ENCODE assay signal across 8 mouse cellular contexts in the genomic region with DNA sequence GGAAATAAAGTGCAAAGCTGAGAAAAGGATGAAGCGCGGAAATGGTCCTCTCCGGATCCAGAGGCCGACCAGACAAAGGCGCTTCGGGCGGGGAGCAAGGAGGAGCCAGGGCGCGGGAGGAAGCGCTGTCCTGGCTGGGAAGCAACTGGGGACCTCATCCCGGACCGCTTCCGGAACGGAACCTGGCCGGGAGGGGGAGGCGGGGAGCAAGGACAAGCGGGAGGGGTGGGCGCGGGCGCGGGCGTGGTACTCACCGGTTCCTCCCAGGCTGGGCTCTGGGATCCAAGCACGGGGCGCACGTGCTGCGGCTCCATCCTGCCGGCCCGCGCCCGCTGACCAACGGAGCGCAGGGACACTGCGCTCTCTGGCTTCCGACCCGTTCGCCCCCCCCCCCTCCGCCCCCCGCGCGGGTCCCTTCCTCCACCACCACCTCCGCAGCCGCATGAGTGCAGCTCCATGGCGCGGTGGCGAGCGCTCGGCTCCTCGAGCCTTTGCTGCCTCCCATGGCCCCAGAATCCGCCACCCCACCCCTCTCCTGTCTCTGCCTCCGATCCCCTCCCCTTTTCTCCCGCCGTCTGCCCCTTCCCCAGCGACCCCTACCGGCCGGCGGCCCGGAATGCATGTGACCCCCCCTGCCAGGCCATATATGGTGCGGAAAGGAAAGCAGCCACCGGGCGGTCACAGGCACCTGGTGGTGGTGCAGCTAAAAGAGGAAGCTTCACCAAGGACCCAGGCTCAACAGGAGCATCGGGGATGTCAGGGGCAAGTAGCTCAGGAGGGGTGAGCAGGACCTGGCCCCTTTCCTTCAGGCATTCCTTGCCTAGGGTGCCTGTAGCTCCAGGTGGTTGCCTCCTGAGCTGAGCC. TPM values are rescaled to one million over a fixed set of nuclear protein-coding genes. Genes with fewer than 3 reads are reported as not detected.
DNase-seq lines count a peak whose midpoint lies in the region; ATAC-seq and TF ChIP-seq lines count a peak whose summit lies in the region.
"Not testable (repeated sequence)": the region's sequence is repeated elsewhere in the genome, so short reads cannot be mapped to it uniquely, and the experiment has no call there.

A gene (minus strand): TSS at position 332 of the 864 bp plus-strand sequence.

- peak within 1 kb of the TSS; percentile 53 for H3K9ac ChIP-seq in embryonic facial prominence, embryonic 12.5 days
- H3K9ac ChIP-seq in heart, adult 2 months (ENCODE audit: low read depth, low read length) = peak within 1 kb of the TSS; percentile 65
- 0 out of 2 replicates have a peak within 1 kb of the TSS, but pooled peaks have one; percentile 41 for H3K9ac ChIP-seq in intestine, embryonic 14.5 days (ENCODE audit: low read length)

- TF ChIP-seq POLR2A in heart, adult 2 months (IDR thresholded peaks at IDR 0.05; ENCODE audit: insufficient read depth, low read depth, low read length) = not testable (repeated sequence)

- H3K4me3 ChIP-seq in embryonic facial prominence, embryonic 12.5 days = peak within 1 kb of the TSS; percentile 47
- H3K4me3 ChIP-seq in heart, adult 2 months = peak within 1 kb of the TSS; percentile 37; the same call in 1 of the 2 replicates
- peak within 1 kb of the TSS; percentile 34 for H3K4me3 ChIP-seq in intestine, embryonic 14.5 days (ENCODE audit: low read depth, low read length)

- under 1% methylated on average over 31 of the region's 62 CpGs for WGBS in embryonic facial prominence, embryonic 12.5 days
- WGBS in heart, adult 2 months = 2% methylated on average over 36 of the region's 62 CpGs
- 0% methylated on average over 7 of the region's 62 CpGs for WGBS in intestine, embryonic 14.5 days

- not testable (repeated sequence) for ATAC-seq in embryonic facial prominence, embryonic 12.5 days (ENCODE audit: insufficient number of reproducible peaks, insufficient read depth, low FRiP score, low TSS enrichment); intestine, embryonic 14.5 days (replicated peaks; ENCODE audit: low FRiP score, low TSS enrichment, low read depth)

- not testable (repeated sequence) for H3K79me2 ChIP-seq in heart, adult 2 months (replicated peaks; ENCODE audit: control insufficient read depth, insufficient read depth, low read length)

- TF ChIP-seq CTCF in heart, adult 2 months (IDR thresholded peaks at IDR 0.05) = not testable (repeated sequence)

- not testable (repeated sequence) for H3K36me3 ChIP-seq in embryonic facial prominence, embryonic 12.5 days; heart, adult 2 months (ENCODE audit: control insufficient read depth, insufficient read depth, low read length); intestine, embryonic 14.5 days (ENCODE audit: control insufficient read depth, insufficient read depth, low read length)

- peak within 1 kb of the TSS; percentile 54; the same call in 1 of the 2 replicates for H3K27ac ChIP-seq in embryonic facial prominence, embryonic 12.5 days
- peak within 1 kb of the TSS; percentile 19 for H3K27ac ChIP-seq in heart, adult 2 months
- not testable (repeated sequence) for H3K27ac ChIP-seq in intestine, embryonic 14.5 days (ENCODE audit: low read depth)

- DNase-seq in ZHBTc4 (ENCODE audit: low read depth, low spot score) = peak; percentile 1
- DNase-seq in heart, adult 2 months = peak; percentile 63 to 64
- peak; percentile 52 for DNase-seq in intestine, embryonic 14.5 days (ENCODE audit: low spot score)
- DNase-seq in left cerebral cortex, postnatal 25 days (ENCODE audit: low spot score in 2 of 2) = peak; percentile 4 to 14
- DNase-seq in lung, postnatal 25 days (ENCODE audit: low spot score) = peak; percentile 21
- peak; percentile 3 for DNase-seq in right cerebral cortex, adult 18-20 months
- peak; percentile 28 to 55 for DNase-seq in urinary bladder, postnatal 4 days (ENCODE audit: low spot score in 2 of 2)

- TF ChIP-seq EP300 in heart, adult 2 months (IDR thresholded peaks at IDR 0.05; ENCODE audit: insufficient read depth, low read depth, low read length) = not testable (repeated sequence)

- not testable (repeated sequence) for H3K4me1 ChIP-seq in embryonic facial prominence, embryonic 12.5 days; heart, adult 2 months (ENCODE audit: control insufficient read depth, insufficient read depth, low read length); intestine, embryonic 14.5 days (replicated peaks; ENCODE audit: control insufficient read depth, insufficient read depth, low read length)

- not testable (repeated sequence) for H3K27me3 ChIP-seq in embryonic facial prominence, embryonic 12.5 days; heart, adult 2 months (ENCODE audit: control insufficient read depth, insufficient read depth, low read length); intestine, embryonic 14.5 days (replicated peaks; ENCODE audit: control insufficient read depth, insufficient read depth, low read length)

- H3K9me3 ChIP-seq in embryonic facial prominence, embryonic 12.5 days; intestine, embryonic 14.5 days (ENCODE audit: control insufficient read depth, low read length): not testable (repeated sequence)

- peak within 1 kb of the TSS; percentile 50 for H3K4me2 ChIP-seq in embryonic facial prominence, embryonic 12.5 days (replicated peaks)
- H3K4me2 ChIP-seq in intestine, embryonic 14.5 days (ENCODE audit: low read length) = peak within 1 kb of the TSS; percentile 32; the same call in 1 of the 2 replicates

- intact Hi-C loops in heart, adult 2 months (cut with DNase I); left cerebral cortex, postnatal 25 days (cut with DNase I): not testable (repeated sequence)

RNA-seq across cellular contexts. Expression of the gene that starts here (rescaled TPM):
- 2.8 and 3.7 TPM in 2 replicates for polyA plus RNA-seq in embryonic facial prominence, embryonic 12.5 days (2016; fragmentation: Nextera tagmentation; extraction: Ambion mirVana)
- total RNA-seq in heart, adult 2 months (2021) = under 1 TPM; 0.20 to 0.52 TPM
- 0.97 and 1.0 TPM in 2 replicates for polyA plus RNA-seq in heart, adult 2 months (2012; rRNA removed)
- polyA plus RNA-seq in intestine, embryonic 14.5 days (2014; fragmentation: Nextera tagmentation; extraction: Ambion mirVana) = 3.7 and 4.3 TPM in 2 replicates
- total RNA-seq in left cerebral cortex, postnatal 25 days (2021) = 1 to 10 TPM; 4.8 to 5.4 TPM

Comparison
In these comparisons a context has a peak if more than half of its experiments do, and no peak if none do; other contexts are left out.
1. DNase-seq: peak in every context shown above with its lines; median percentile 64 in heart, adult 2 months; 52 in intestine, embryonic 14.5 days; 42 in urinary bladder, postnatal 4 days; 21 in lung, postnatal 25 days; 9 in left cerebral cortex, postnatal 25 days; 3 in right cerebral cortex, adult 18-20 months; 1 in ZHBTc4.